Mouse (Mus musculus): ENCODE data around the gene Golga2.

Gene Golga2

GRCm38 (mm10) chr2:32287334-32287840, at the start of gene Golga2:
Gene Golga2 (plus strand): TSS chr2:32287384.
- DNase-seq (ENCODE audit: low read depth): no peak

GRCm38 (mm10) chr2:32237571-32237970, 49.6 kb upstream of the Golga2 start:
- DNase-seq (ENCODE audit: low read depth): no peak

GRCm38 (mm10) chr2:32238708-32239435, 48.3 kb upstream of the Golga2 start:
- DNase-seq (ENCODE audit: low read depth): no peak

- no peak for DNase-seq (ENCODE audit: low read depth)
Observed at GRCm38 (mm10) chr2:32240591-32240990, 46.6 kb upstream of the Golga2 start.

- DNase-seq (ENCODE audit: low read depth): no peak
Observed at GRCm38 (mm10) chr2:32242986-32243385, 44.2 kb upstream of the Golga2 start.

- DNase-seq (ENCODE audit: low read depth): no peak
Observed at GRCm38 (mm10) chr2:32246741-32247140, 40.4 kb upstream of the Golga2 start.

GRCm38 (mm10) chr2:32248377-32249361, 38.5 kb upstream of the Golga2 start:
- no peak for DNase-seq (ENCODE audit: low read depth)

GRCm38 (mm10) chr2:32251791-32252527, 35.2 kb upstream of the Golga2 start:
- no peak for DNase-seq (ENCODE audit: low read depth)

- no peak for DNase-seq (ENCODE audit: low read depth)
Observed at GRCm38 (mm10) chr2:32252658-32253057, 34.5 kb upstream of the Golga2 start.

GRCm38 (mm10) chr2:32253352-32253751, 33.8 kb upstream of the Golga2 start:
- no peak for DNase-seq (ENCODE audit: low read depth)

GRCm38 (mm10) chr2:32254563-32254962, 32.6 kb upstream of the Golga2 start:
- no peak for DNase-seq (ENCODE audit: low read depth)

GRCm38 (mm10) chr2:32256273-32256672, 30.9 kb upstream of the Golga2 start:
- no peak for DNase-seq (ENCODE audit: low read depth)

GRCm38 (mm10) chr2:32258887-32259533, 28.2 kb upstream of the Golga2 start:
- peak; percentile 25 for DNase-seq (ENCODE audit: low read depth)

GRCm38 (mm10) chr2:32259657-32260417, 27.3 kb upstream of the Golga2 start, which contains the start of gene Uck1:
Gene Uck1 (minus strand): TSS chr2:32260159.
- DNase-seq (ENCODE audit: low read depth): peak; percentile 95

- peak; percentile 94 for DNase-seq (ENCODE audit: low read depth)
Observed at GRCm38 (mm10) chr2:32260635-32261034, 26.5 kb upstream of the Golga2 start.

- DNase-seq (ENCODE audit: low read depth): no peak
Observed at GRCm38 (mm10) chr2:32275823-32276222, 11.4 kb upstream of the Golga2 start.

- DNase-seq (ENCODE audit: low read depth): no peak
Observed at GRCm38 (mm10) chr2:32282289-32282688, 4.9 kb upstream of the Golga2 start.

GRCm38 (mm10) chr2:32282727-32283126, 4.5 kb upstream of the Golga2 start:
- peak; percentile 81 for DNase-seq (ENCODE audit: low read depth)

- no peak for DNase-seq (ENCODE audit: low read depth)
Observed at GRCm38 (mm10) chr2:32283986-32284385, 3.2 kb upstream of the Golga2 start.

GRCm38 (mm10) chr2:32287923-32288367, 761 bp downstream of the Golga2 start, which contains the start of gene Swi5:
Gene Swi5 (minus strand): TSS chr2:32288075.
- peak; percentile 100 for DNase-seq (ENCODE audit: low read depth)
